Mouse (Mus musculus): ENCODE results near the gene Pcdh7. TPM values are rescaled to one million over a fixed set of nuclear protein-coding genes. Genes with fewer than 3 reads are reported as not detected.

Pcdh7 gene
- total RNA-seq, 2 experiments from 2014 or later = 1.8 TPM; not detected in 1

GRCm38 (mm10) chr5:57782546-57782945, 64.8 kb downstream of the Pcdh7 start:
- no peak for ATAC-seq (replicated peaks; ENCODE audit: low FRiP score, poor library complexity, severe bottlenecking)

GRCm38 (mm10) chr5:57788775-57789509, 71.2 kb downstream of the Pcdh7 start:
- no peak for ATAC-seq (replicated peaks; ENCODE audit: low FRiP score, poor library complexity, severe bottlenecking)

GRCm38 (mm10) chr5:57796337-57796736, 78.6 kb downstream of the Pcdh7 start:
- ATAC-seq (replicated peaks; ENCODE audit: low FRiP score, poor library complexity, severe bottlenecking) = no peak

GRCm38 (mm10) chr5:57797951-57798670, 80.3 kb downstream of the Pcdh7 start:
- ATAC-seq (replicated peaks; ENCODE audit: low FRiP score, poor library complexity, severe bottlenecking) = no peak

- no peak for ATAC-seq (replicated peaks; ENCODE audit: low FRiP score, poor library complexity, severe bottlenecking)
These were observed 85.3 kb downstream of the Pcdh7 start for GRCm38 (mm10) chr5:57803108-57803507.

- no peak for ATAC-seq (replicated peaks; ENCODE audit: low FRiP score, poor library complexity, severe bottlenecking)
These were observed 86.1 kb downstream of the Pcdh7 start for GRCm38 (mm10) chr5:57803890-57804289.

GRCm38 (mm10) chr5:57807350-57807749, 89.6 kb downstream of the Pcdh7 start:
- ATAC-seq (replicated peaks; ENCODE audit: low FRiP score, poor library complexity, severe bottlenecking) = no peak

- ATAC-seq (replicated peaks; ENCODE audit: low FRiP score, poor library complexity, severe bottlenecking) = no peak
These were observed 92.9 kb downstream of the Pcdh7 start for GRCm38 (mm10) chr5:57810641-57811040.

- no peak for ATAC-seq (replicated peaks; ENCODE audit: low FRiP score, poor library complexity, severe bottlenecking)
These were observed 98.3 kb downstream of the Pcdh7 start for GRCm38 (mm10) chr5:57815964-57816589.

GRCm38 (mm10) chr5:57819788-57820187, 102.0 kb downstream of the Pcdh7 start:
- no peak for ATAC-seq (replicated peaks; ENCODE audit: low FRiP score, poor library complexity, severe bottlenecking)

- ATAC-seq (replicated peaks; ENCODE audit: low FRiP score, poor library complexity, severe bottlenecking) = no peak
These were observed 103.3 kb downstream of the Pcdh7 start for GRCm38 (mm10) chr5:57821099-57821498.

- no peak for ATAC-seq (replicated peaks; ENCODE audit: low FRiP score, poor library complexity, severe bottlenecking)
These were observed 110.7 kb downstream of the Pcdh7 start for GRCm38 (mm10) chr5:57828437-57828836.

GRCm38 (mm10) chr5:57837150-57837549, 119.4 kb downstream of the Pcdh7 start:
- no peak for ATAC-seq (replicated peaks; ENCODE audit: low FRiP score, poor library complexity, severe bottlenecking)

GRCm38 (mm10) chr5:57841357-57842119, 123.8 kb downstream of the Pcdh7 start:
- ATAC-seq (replicated peaks; ENCODE audit: low FRiP score, poor library complexity, severe bottlenecking) = no peak

- no peak for ATAC-seq (replicated peaks; ENCODE audit: low FRiP score, poor library complexity, severe bottlenecking)
These were observed 129.7 kb downstream of the Pcdh7 start for GRCm38 (mm10) chr5:57847500-57847899.

GRCm38 (mm10) chr5:57850111-57850510, 132.3 kb downstream of the Pcdh7 start:
- no peak for ATAC-seq (replicated peaks; ENCODE audit: low FRiP score, poor library complexity, severe bottlenecking)

- no peak for ATAC-seq (replicated peaks; ENCODE audit: low FRiP score, poor library complexity, severe bottlenecking)
These were observed 139.5 kb downstream of the Pcdh7 start for GRCm38 (mm10) chr5:57857316-57857715.

GRCm38 (mm10) chr5:57864254-57864653, 146.5 kb downstream of the Pcdh7 start:
- no peak for ATAC-seq (replicated peaks; ENCODE audit: low FRiP score, poor library complexity, severe bottlenecking)

GRCm38 (mm10) chr5:57865256-57865655, 147.5 kb downstream of the Pcdh7 start:
- no peak for ATAC-seq (replicated peaks; ENCODE audit: low FRiP score, poor library complexity, severe bottlenecking)

GRCm38 (mm10) chr5:57866097-57866496, 148.3 kb downstream of the Pcdh7 start:
- ATAC-seq (replicated peaks; ENCODE audit: low FRiP score, poor library complexity, severe bottlenecking) = no peak
